In the genomic region with DNA sequence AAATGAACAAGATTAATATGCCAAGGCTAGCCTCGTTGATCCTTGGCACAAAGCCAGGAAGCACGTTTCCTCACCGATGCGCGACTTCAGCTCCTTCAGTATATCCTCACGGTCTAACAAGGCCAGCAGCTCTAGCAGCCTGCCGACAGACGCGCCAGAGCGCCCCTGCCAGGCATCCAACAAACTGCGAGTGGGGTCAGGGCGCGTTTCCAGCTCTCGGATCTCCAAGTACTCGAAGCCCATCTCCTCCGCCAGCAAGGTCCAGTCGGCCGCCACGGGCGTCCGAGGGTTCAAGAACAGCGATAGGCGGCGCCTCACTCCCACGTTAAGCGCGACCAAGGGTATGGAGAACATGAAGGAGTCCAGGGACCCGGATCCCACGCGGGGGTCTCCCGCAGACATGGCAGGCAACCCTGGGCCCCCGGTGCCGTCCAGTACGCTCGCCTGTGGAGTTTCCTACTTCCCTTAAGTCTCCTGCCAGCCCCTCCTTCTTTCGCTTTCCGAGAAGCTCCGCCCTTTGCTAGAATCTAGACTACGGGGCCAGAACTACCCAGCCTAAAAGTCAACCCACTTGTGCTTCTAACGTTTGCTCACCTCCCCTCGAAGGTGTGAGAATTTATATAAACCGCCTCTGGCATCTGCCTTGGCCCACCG, we compare ENCODE assay signal across 8 mouse cellular contexts. TPM values are rescaled to one million over a fixed set of nuclear protein-coding genes. Genes with fewer than 3 reads are reported as not detected.
DNase-seq lines count a peak whose midpoint lies in the region; ATAC-seq and TF ChIP-seq lines count a peak whose summit lies in the region.

Gene Acaa1a (plus strand): TSS at position 119 of the 654 bp plus-strand sequence.

- peak within 1 kb of the TSS; percentile 86 for H3K27ac ChIP-seq in embryonic facial prominence, embryonic 14.5 days (replicated peaks; ENCODE audit: low read depth, low read length)
- H3K27ac ChIP-seq in liver, adult 2 months (replicated peaks; ENCODE audit: insufficient read depth, low read depth, low read length), result peak within 1 kb of the TSS; percentile 94

- DNase-seq in B cell, adult 2 months, result peak; percentile 70 to 75
- DNase-seq in adrenal gland, postnatal 14 days, result peak; percentile 84
- DNase-seq in embryonic facial prominence, embryonic 14.5 days (ENCODE audit: low spot score), result peak; percentile 79
- peak; percentile 85 to 86 for DNase-seq in heart, adult 9 months (ENCODE audit: low spot score in 2 of 2)
- peak; percentile 82 for DNase-seq in kidney, adult 9 months
- peak; percentile 74 for DNase-seq in liver, adult 2 months (ENCODE audit: extremely low read depth, low read depth, low spot score)
- DNase-seq in splenic B cell, adult 2 months (ENCODE audit: low read depth, low spot score), result peak; percentile 75

- 1% methylated on average over 41 of the region's 43 CpGs for WGBS in embryonic facial prominence, embryonic 14.5 days
- under 1% methylated on average over 43 of the region's 43 CpGs for WGBS in liver, adult 2 months

- H3K9ac ChIP-seq in embryonic facial prominence, embryonic 14.5 days (ENCODE audit: low read depth, low read length), result peak within 1 kb of the TSS; percentile 76
- peak within 1 kb of the TSS; percentile 91 for H3K9ac ChIP-seq in liver, adult 2 months (ENCODE audit: low read depth, low read length)

- TF ChIP-seq CTCF in liver, adult 2 months (IDR thresholded peaks at IDR 0.05; ENCODE audit: low read depth, low read length), result 0 out of 2 replicates have a peak, but pooled peaks have one; percentile 1

- H3K79me2 ChIP-seq in liver, adult 2 months (ENCODE audit: control insufficient read depth, insufficient read depth, low read length), result peaks cover 12% of the 10 kb centered on the region; the same call in 1 of the 2 replicates

- peaks cover 17% of the 10 kb centered on the region for H3K36me3 ChIP-seq in embryonic facial prominence, embryonic 14.5 days (ENCODE audit: control insufficient read depth, insufficient read depth, low read length)
- peaks cover 13% of the 10 kb centered on the region for H3K36me3 ChIP-seq in liver, adult 2 months (ENCODE audit: control insufficient read depth, insufficient read depth, low read length)
- no peaks in the 10 kb centered on the region; the same call in none of the 2 replicates for H3K36me3 ChIP-seq in splenic B cell, adult 2 months (ENCODE audit: control insufficient read depth, insufficient read depth, low read length, poor library complexity, severe bottlenecking)

- peaks cover 9% of the 10 kb centered on the region for H3K4me1 ChIP-seq in embryonic facial prominence, embryonic 14.5 days (ENCODE audit: control insufficient read depth, insufficient read depth, low read length)
- peaks cover 19% of the 10 kb centered on the region for H3K4me1 ChIP-seq in liver, adult 2 months (ENCODE audit: control insufficient read depth, insufficient read depth, low read length)

- 0 out of 2 replicates have a peak, but pooled peaks have one; percentile 44 for TF ChIP-seq POLR2A in liver, adult 2 months (IDR thresholded peaks at IDR 0.05; ENCODE audit: extremely low read depth, insufficient read depth, low read length)

- no peaks in the 10 kb centered on the region for H3K27me3 ChIP-seq in embryonic facial prominence, embryonic 14.5 days (replicated peaks; ENCODE audit: control insufficient read depth, insufficient read depth, low read length)
- no peaks in the 10 kb centered on the region for H3K27me3 ChIP-seq in liver, adult 2 months (ENCODE audit: control insufficient read depth, insufficient read depth, low read length)
- H3K27me3 ChIP-seq in splenic B cell, adult 2 months (ENCODE audit: control insufficient read depth, insufficient read depth, low read length, poor library complexity, severe bottlenecking), result no peaks in the 10 kb centered on the region

- H3K4me2 ChIP-seq in embryonic facial prominence, embryonic 14.5 days (ENCODE audit: low read depth, low read length), result peak within 1 kb of the TSS; percentile 80

- ATAC-seq in embryonic facial prominence, embryonic 14.5 days (ENCODE audit: low read depth), result no peak
- peak; percentile 41; the same call in 1 of the 2 replicates for ATAC-seq in monocyte, adult 5-6 weeks (replicated peaks; ENCODE audit: insufficient number of reproducible peaks, low FRiP score, low TSS enrichment, poor library complexity, severe bottlenecking)

- H3K4me3 ChIP-seq in embryonic facial prominence, embryonic 14.5 days (ENCODE audit: low read depth, low read length), result peak within 1 kb of the TSS; percentile 76
- H3K4me3 ChIP-seq in liver, adult 2 months (ENCODE audit: insufficient read depth, low read depth, low read length), result peak within 1 kb of the TSS; percentile 94

- no peaks in the 10 kb centered on the region for H3K9me3 ChIP-seq in embryonic facial prominence, embryonic 14.5 days (ENCODE audit: control insufficient read depth, low read length)

RNA-seq across cellular contexts. Expression of gene Acaa1a, which starts in this region (rescaled TPM):
- 106 and 108 TPM in 2 replicates for total RNA-seq in adrenal gland, postnatal 14 days (2021)
- polyA plus RNA-seq in embryonic facial prominence, embryonic 14.5 days (2014; fragmentation: Nextera tagmentation; extraction: Ambion mirVana), result 83.8 and 86.9 TPM in 2 replicates
- total RNA-seq in liver, adult 2 months (2014; rRNA removed), result 155 and 170 TPM in 2 replicates
- polyA plus RNA-seq in liver, adult 2 months (2012; rRNA removed), result 280 and 328 TPM in 2 replicates
- 31.0 to 54.9 TPM (median 52.6 TPM) in 3 replicates for total RNA-seq in monocyte, adult 5-6 weeks (2017)
